Mouse (Mus musculus) lung, postnatal 0 days (tissue): ENCODE measurements around the gene Vmn1r43.

Experiments
- CTCF ChIP-seq: IDR thresholded peaks from 2 replicates; pipeline ENCODE4 v1.5.1; 2016; ENCODE audit warnings: antibody characterized with exemption, mild to moderate bottlenecking
- EP300 ChIP-seq: IDR thresholded peaks from 2 replicates; pipeline ENCODE4 v1.6.1; 2016; ENCODE audit warnings: antibody characterized with exemption, mild to moderate bottlenecking, control low read depth

- TF ChIP-seq CTCF (no peak), EP300 (no peak)
Observed at GRCm38 (mm10) chr6:89863792-89864191, 12.4 kb downstream of the Vmn1r43 start.
